Mouse (Mus musculus): ENCODE data around the gene Slc22a20.
A peak's percentile ranks its signal among the peaks of the same experiment; 100 is the strongest.

DNA sequence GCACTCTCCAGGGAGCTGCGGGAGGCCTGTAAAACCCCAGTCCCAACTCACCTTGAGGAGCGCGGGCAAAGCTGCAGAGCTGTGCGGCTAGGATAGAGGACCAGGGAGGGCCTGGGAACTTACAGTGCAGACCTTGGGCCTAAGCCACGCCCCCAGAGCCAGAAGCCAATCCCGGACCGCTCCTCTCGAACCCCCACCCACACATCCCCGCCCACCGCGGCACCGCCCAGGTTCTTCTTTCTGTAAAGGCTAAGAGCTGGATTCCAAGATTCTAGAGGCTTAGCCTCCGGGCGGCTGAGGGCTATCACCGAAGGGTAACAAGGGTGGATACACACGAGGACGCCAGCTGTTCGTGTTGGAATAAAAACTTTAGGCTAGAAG, 61.2 kb downstream of the Slc22a20 start, which contains the start of gene Cdc42ep2:
- TF ChIP-seq MYOD1 (IDR thresholded peaks at IDR 0.05; ENCODE audit: control insufficient read depth in 1 of 3, insufficient read length in 2 of 3, low read depth in 2 of 3) (no peak), POLR2AphosphoS2 (IDR thresholded peaks at IDR 0.05; ENCODE audit: insufficient read length, low read depth) (peak; percentile 80), E2F4 (IDR thresholded peaks at IDR 0.05; ENCODE audit: insufficient read depth) (no peak), POLR2A (IDR thresholded peaks at IDR 0.05; ENCODE audit: insufficient read length, low read depth) (peak; percentile 82), USF1 (IDR thresholded peaks at IDR 0.05; ENCODE audit: low read depth) (no peak), REST (IDR thresholded peaks at IDR 0.05; ENCODE audit: insufficient read depth, insufficient read length) (no peak)
